Mouse (Mus musculus) stomach, embryonic 15.5 days (tissue): ENCODE results near the gene Ptk7. TPM values are rescaled to one million over a fixed set of nuclear protein-coding genes. Genes with fewer than 3 reads are reported as not detected.
"Not testable (repeated sequence)": the region's sequence is repeated elsewhere in the genome, so short reads cannot be mapped to it uniquely, and the experiment has no call there.

Source experiments
- ATAC-seq: fragments of 200-750 bp; cut with Nextera tagmentation; 2 replicates; pipeline ENCODE4 v1.8.0; 2017; ENCODE audit warnings: low read depth, moderate number of reproducible peaks, moderate TSS enrichment; ENCODE audit not compliant: insufficient read depth, low FRiP score
- H3K27ac ChIP-seq: fragments of 300-500 bp; sonication (generic); 2 replicates; pipeline ENCODE4 v1.5.1; 2015; ENCODE audit warnings: mild to moderate bottlenecking, inconsistent platforms
- H3K27me3 ChIP-seq: fragments of 300-500 bp; sonication (generic); replicated peaks from 2 replicates; pipeline ENCODE4 v1.6.1; 2015; ENCODE audit warnings: inconsistent platforms
- H3K36me3 ChIP-seq: fragments of 300-500 bp; sonication (generic); 2 replicates; pipeline ENCODE4 v1.6.1; 2015; ENCODE audit warnings: inconsistent platforms
- H3K4me1 ChIP-seq: fragments of 300-500 bp; sonication (generic); 2 replicates; pipeline ENCODE4 v1.6.1; 2015; ENCODE audit warnings: inconsistent platforms
- H3K4me2 ChIP-seq: fragments of 300-500 bp; sonication (generic); 2 replicates; pipeline ENCODE4 v1.6.1; 2015; ENCODE audit warnings: mild to moderate bottlenecking, inconsistent platforms
- H3K4me3 ChIP-seq: fragments of 300-500 bp; sonication (generic); replicated peaks from 2 replicates; pipeline ENCODE4 v1.5.1; 2015; ENCODE audit warnings: inconsistent platforms
- H3K9ac ChIP-seq: fragments of 300-500 bp; sonication (generic); 2 replicates; pipeline ENCODE4 v1.6.1; 2015; ENCODE audit warnings: inconsistent platforms
- H3K9me3 ChIP-seq: fragments of 300-500 bp; sonication (generic); 2 replicates; pipeline ENCODE4 v1.6.1; 2016; ENCODE audit warnings: inconsistent platforms
- WGBS: fragments of 180-500 bp; shearing (Covaris S2); methylation state at CpG from one replicate; pipeline ENCODE4 v1.1.7; 2015; 5-methylcytosine and 5-hydroxymethylcytosine counted together
- polyA plus RNA-seq: library from polyadenylated mRNA; unstranded; fragments of >200 nt; fragmentation: Nextera tagmentation; extraction: Ambion mirVana; gene quantifications from 2 replicates; pipeline ENCODE4 v1.2.1, GENCODE M21; 2015

The Ptk7 gene
- polyA plus RNA-seq, 1 experiment from 2014 or later, result 87.6 TPM

GRCm38 (mm10) chr17:46586327-46586726 is 43.0 kb downstream of the Ptk7 start:
- Histone ChIP-seq H3K36me3 (peaks cover 36% of the 10 kb centered on the region), H3K4me1 (0 out of 2 replicates have a peak, but pooled peaks cover 3% of the 10 kb centered on the region), H3K27ac (no peak overlapping the region), H3K27me3 (no peaks in the 10 kb centered on the region), H3K4me3 (no peak overlapping the region), H3K9me3 (no peaks in the 10 kb centered on the region), H3K9ac (no peak overlapping the region), H3K4me2 (no peak overlapping the region)
- no peak for ATAC-seq
- WGBS, result 85% methylated on average over 8 of the region's 8 CpGs

GRCm38 (mm10) chr17:46578650-46579049 is 50.7 kb downstream of the Ptk7 start:
- no peaks in the 10 kb centered on the region for H3K4me1 ChIP-seq
- no peaks in the 10 kb centered on the region for H3K27me3 ChIP-seq
- H3K36me3 ChIP-seq, result peaks cover 52% of the 10 kb centered on the region
- no peaks in the 10 kb centered on the region for H3K9me3 ChIP-seq
- no peak overlapping the region for H3K27ac ChIP-seq
- no peak overlapping the region for H3K9ac ChIP-seq
- no peak overlapping the region for H3K4me3 ChIP-seq
- no peak for ATAC-seq
- 72% methylated on average over 5 of the region's 5 CpGs for WGBS
- no peak overlapping the region for H3K4me2 ChIP-seq

GRCm38 (mm10) chr17:46576070-46576469 is 53.2 kb downstream of the Ptk7 start:
- no peak overlapping the region for H3K4me3 ChIP-seq
- H3K27me3 ChIP-seq, result no peaks in the 10 kb centered on the region
- H3K9me3 ChIP-seq, result no peaks in the 10 kb centered on the region
- no peak overlapping the region for H3K4me2 ChIP-seq
- H3K4me1 ChIP-seq, result no peaks in the 10 kb centered on the region
- no peak overlapping the region for H3K9ac ChIP-seq
- ATAC-seq, result no peak
- no peak overlapping the region for H3K27ac ChIP-seq
- H3K36me3 ChIP-seq, result peaks cover 53% of the 10 kb centered on the region
- WGBS, result 80% methylated on average over 13 of the region's 13 CpGs

- Histone ChIP-seq H3K27me3 (no peaks in the 10 kb centered on the region), H3K9ac (no peak overlapping the region), H3K4me2 (no peak overlapping the region), H3K9me3 (no peaks in the 10 kb centered on the region), H3K4me1 (no peaks in the 10 kb centered on the region), H3K27ac (no peak overlapping the region), H3K4me3 (no peak overlapping the region), H3K36me3 (peaks cover 44% of the 10 kb centered on the region)
- 88% methylated on average over 7 of the region's 7 CpGs for WGBS
- ATAC-seq, result no peak
Measured at GRCm38 (mm10) chr17:46574535-46574934, 54.8 kb downstream of the Ptk7 start.

GRCm38 (mm10) chr17:46571005-46571404 is 58.3 kb downstream of the Ptk7 start:
- H3K27me3 ChIP-seq, result no peaks in the 10 kb centered on the region
- no peak overlapping the region for H3K9ac ChIP-seq
- H3K27ac ChIP-seq, result peak overlapping the region; percentile 23; the same call in 1 of the 2 replicates
- peaks cover 52% of the 10 kb centered on the region for H3K36me3 ChIP-seq
- no peak for ATAC-seq
- no peak overlapping the region for H3K4me3 ChIP-seq
- H3K4me2 ChIP-seq, result no peak overlapping the region
- no peaks in the 10 kb centered on the region for H3K4me1 ChIP-seq
- no peaks in the 10 kb centered on the region for H3K9me3 ChIP-seq
- WGBS, result 84% methylated on average over 11 of the region's 11 CpGs

- Histone ChIP-seq H3K9ac (no peak overlapping the region), H3K27me3 (no peaks in the 10 kb centered on the region), H3K36me3 (peaks cover 9% of the 10 kb centered on the region; the same call in 1 of the 2 replicates), H3K4me3 (no peak overlapping the region), H3K9me3 (no peaks in the 10 kb centered on the region), H3K4me2 (no peak overlapping the region), H3K4me1 (peaks cover 17% of the 10 kb centered on the region), H3K27ac (no peak overlapping the region)
- no peak for ATAC-seq
- 90% methylated on average over 6 of the region's 6 CpGs for WGBS
Measured at GRCm38 (mm10) chr17:46559146-46559545, 70.2 kb downstream of the Ptk7 start.

GRCm38 (mm10) chr17:46558151-46558550 is 71.2 kb downstream of the Ptk7 start:
- no peaks in the 10 kb centered on the region for H3K36me3 ChIP-seq
- ATAC-seq, result no peak
- no peak overlapping the region for H3K4me2 ChIP-seq
- H3K9me3 ChIP-seq, result no peaks in the 10 kb centered on the region
- H3K4me1 ChIP-seq, result peaks cover 26% of the 10 kb centered on the region
- no peak overlapping the region for H3K4me3 ChIP-seq
- 80% methylated on average over 5 of the region's 5 CpGs for WGBS
- no peaks in the 10 kb centered on the region for H3K27me3 ChIP-seq
- H3K27ac ChIP-seq, result no peak overlapping the region
- no peak overlapping the region for H3K9ac ChIP-seq

GRCm38 (mm10) chr17:46557321-46557720 is 72.0 kb downstream of the Ptk7 start:
- H3K4me3 ChIP-seq, result 0 out of 2 replicates have a peak overlapping the region, but pooled peaks have one; percentile 96
- H3K9ac ChIP-seq, result not testable (repeated sequence)

GRCm38 (mm10) chr17:46556584-46556945 is 72.7 kb downstream of the Ptk7 start:
- Histone ChIP-seq H3K9me3 (no peaks in the 10 kb centered on the region), H3K27ac (peak overlapping the region; percentile 95), H3K4me3 (peak overlapping the region; percentile 96), H3K36me3 (peaks cover 7% of the 10 kb centered on the region; the same call in 1 of the 2 replicates), H3K9ac (peak overlapping the region; percentile 14; the same call in 1 of the 2 replicates), H3K27me3 (no peaks in the 10 kb centered on the region), H3K4me1 (peaks cover 26% of the 10 kb centered on the region), H3K4me2 (peak overlapping the region; percentile 70)
- peak; percentile 15; the same call in 1 of the 2 replicates for ATAC-seq
- WGBS, result 0% methylated on average over 11 of the region's 11 CpGs

More at GRCm38 (mm10) chr17:46557321-46557720, 72.0 kb downstream of the Ptk7 start:
- not testable (repeated sequence) for ATAC-seq, H3K36me3 ChIP-seq, H3K27me3 ChIP-seq, H3K9me3 ChIP-seq
- Histone ChIP-seq H3K4me2 (0 out of 2 replicates have a peak overlapping the region, but pooled peaks have one; percentile 70), H3K27ac (peak overlapping the region; percentile 95), H3K4me1 (peaks cover 26% of the 10 kb centered on the region)

GRCm38 (mm10) chr17:46555673-46556583 is 73.4 kb downstream of the Ptk7 start, which contains the start of gene Srf:
TSS of gene Srf (minus strand) at chr17:46556175.
- H3K4me2 ChIP-seq, result peak within 1 kb of the TSS; percentile 82
- WGBS, result under 1% methylated on average over 73 of the region's 87 CpGs
- ATAC-seq, result peak; percentile 94

GRCm38 (mm10) chr17:46554977-46555672 is 74.2 kb downstream of the Ptk7 start:
- peak overlapping the region; percentile 96 for H3K4me3 ChIP-seq
- peak overlapping the region; percentile 90 for H3K27ac ChIP-seq
- H3K9me3 ChIP-seq, result no peaks in the 10 kb centered on the region
- no peaks in the 10 kb centered on the region for H3K27me3 ChIP-seq
- H3K4me2 ChIP-seq, result peak overlapping the region; percentile 82
- H3K4me1 ChIP-seq, result peaks cover 26% of the 10 kb centered on the region
- peaks cover 22% of the 10 kb centered on the region for H3K36me3 ChIP-seq
- ATAC-seq, result no peak
- H3K9ac ChIP-seq, result peak overlapping the region; percentile 99
- under 1% methylated on average over 72 of the region's 75 CpGs for WGBS

More at GRCm38 (mm10) chr17:46555673-46556583, 73.4 kb downstream of the Ptk7 start, which contains the start of gene Srf:
- H3K36me3 ChIP-seq, result peaks cover 14% of the 10 kb centered on the region
- peak within 1 kb of the TSS; percentile 95 for H3K27ac ChIP-seq
- H3K4me1 ChIP-seq, result peaks cover 26% of the 10 kb centered on the region
- H3K9me3 ChIP-seq, result no peaks in the 10 kb centered on the region
- H3K4me3 ChIP-seq, result peak within 1 kb of the TSS; percentile 96
- H3K9ac ChIP-seq, result peak within 1 kb of the TSS; percentile 99
- no peaks in the 10 kb centered on the region for H3K27me3 ChIP-seq

- peaks cover 26% of the 10 kb centered on the region for H3K36me3 ChIP-seq
- no peak for ATAC-seq
- WGBS, result under 1% methylated on average over 11 of the region's 11 CpGs
- peak overlapping the region; percentile 90 for H3K27ac ChIP-seq
- peak overlapping the region; percentile 82 for H3K4me2 ChIP-seq
- no peaks in the 10 kb centered on the region for H3K9me3 ChIP-seq
- peak overlapping the region; percentile 99 for H3K9ac ChIP-seq
- no peaks in the 10 kb centered on the region for H3K27me3 ChIP-seq
- H3K4me3 ChIP-seq, result peak overlapping the region; percentile 96
- peaks cover 26% of the 10 kb centered on the region for H3K4me1 ChIP-seq
Measured at GRCm38 (mm10) chr17:46554646-46554976, 74.7 kb downstream of the Ptk7 start.
